Mouse (Mus musculus) heart, adult 2 months (tissue): ENCODE results near the gene Dlg4. TPM values are rescaled to one million over a fixed set of nuclear protein-coding genes. Genes with fewer than 3 reads are reported as not detected.
A peak's percentile ranks its signal among the peaks of the same experiment; 100 is the strongest.

Experiments used
- DNase-seq, 2 experiments: peaks; one replicate each; pipeline ENCODE4 v3.0.0; 2021
- H3K27ac ChIP-seq: fragments of 200-600 bp; 2 replicates; pipeline ENCODE4 v1.8.1; 2022
- H3K27me3 ChIP-seq: fragments of 200-500 bp; 2 replicates; pipeline ENCODE4 v1.6.1; 2012; ENCODE audit warnings: mild to moderate bottlenecking, low read length, inconsistent platforms, mixed read lengths; ENCODE audit not compliant: control insufficient read depth, insufficient read depth
- H3K36me3 ChIP-seq: fragments of 200-500 bp; 2 replicates; pipeline ENCODE4 v1.6.1; 2012; ENCODE audit warnings: low read length, inconsistent platforms; ENCODE audit not compliant: control insufficient read depth, insufficient read depth
- H3K4me1 ChIP-seq: fragments of 200-500 bp; 2 replicates; pipeline ENCODE4 v1.6.1; 2011; ENCODE audit warnings: low read length; ENCODE audit not compliant: control insufficient read depth, insufficient read depth
- H3K4me3 ChIP-seq: fragments of 200-600 bp; 2 replicates; pipeline ENCODE4 v1.8.1; 2022
- H3K79me2 ChIP-seq: fragments of 200-500 bp; replicated peaks from 2 replicates; pipeline ENCODE4 v1.6.1; 2012; ENCODE audit warnings: mild to moderate bottlenecking, inconsistent platforms, low read length, moderate library complexity, mixed read lengths; ENCODE audit not compliant: control insufficient read depth, insufficient read depth
- H3K9ac ChIP-seq: fragments of 200-500 bp; 2 replicates; pipeline ENCODE4 v1.6.1; 2012; ENCODE audit warnings: low read depth, mild to moderate bottlenecking, control low read depth, inconsistent platforms, low read length, mixed read lengths
- CTCF ChIP-seq: fragments of 200-600 bp; IDR thresholded peaks from 2 replicates; pipeline ENCODE4 v1.8.1; 2022; ENCODE audit warnings: antibody characterized with exemption, mild to moderate bottlenecking, moderate library complexity
- EP300 ChIP-seq: fragments of 200-500 bp; IDR thresholded peaks from 2 replicates; pipeline ENCODE4 v1.6.1; 2011; ENCODE audit warnings: low read depth, low read length, control low read depth; ENCODE audit not compliant: insufficient read depth
- POLR2A ChIP-seq: fragments of 200-500 bp; IDR thresholded peaks from 2 replicates; pipeline ENCODE4 v1.6.1; 2011; ENCODE audit warnings: mild to moderate bottlenecking, low read depth, low read length, control low read depth; ENCODE audit not compliant: insufficient read depth
- WGBS: fragments of 180-500 bp; shearing (Covaris S2); methylation state at CpG from one replicate; pipeline ENCODE4 v1.1.7; 2018; 5-methylcytosine and 5-hydroxymethylcytosine counted together
- intact Hi-C: fragments of 180-260 bp; cut with DNase I; formaldehyde crosslinking; loops from one replicate; pipeline ENCODE4 v1.15.1; 2025
- polyA plus RNA-seq: library from polyadenylated mRNA; depleted of rRNA; stranded (reverse); fragments of >200 nt; gene quantifications from 2 replicates; pipeline ENCODE4 v1.2.3, GENCODE M21; 2012
- total RNA-seq, 2 experiments: library from RNA; stranded (reverse); gene quantifications; 2 replicates each; pipeline ENCODE4 v1.2.3; 2021

Dlg4 gene
- total and polyA plus RNA-seq, 3 experiments: 5.2 to 6.9 (median 5.7) TPM

DNA sequence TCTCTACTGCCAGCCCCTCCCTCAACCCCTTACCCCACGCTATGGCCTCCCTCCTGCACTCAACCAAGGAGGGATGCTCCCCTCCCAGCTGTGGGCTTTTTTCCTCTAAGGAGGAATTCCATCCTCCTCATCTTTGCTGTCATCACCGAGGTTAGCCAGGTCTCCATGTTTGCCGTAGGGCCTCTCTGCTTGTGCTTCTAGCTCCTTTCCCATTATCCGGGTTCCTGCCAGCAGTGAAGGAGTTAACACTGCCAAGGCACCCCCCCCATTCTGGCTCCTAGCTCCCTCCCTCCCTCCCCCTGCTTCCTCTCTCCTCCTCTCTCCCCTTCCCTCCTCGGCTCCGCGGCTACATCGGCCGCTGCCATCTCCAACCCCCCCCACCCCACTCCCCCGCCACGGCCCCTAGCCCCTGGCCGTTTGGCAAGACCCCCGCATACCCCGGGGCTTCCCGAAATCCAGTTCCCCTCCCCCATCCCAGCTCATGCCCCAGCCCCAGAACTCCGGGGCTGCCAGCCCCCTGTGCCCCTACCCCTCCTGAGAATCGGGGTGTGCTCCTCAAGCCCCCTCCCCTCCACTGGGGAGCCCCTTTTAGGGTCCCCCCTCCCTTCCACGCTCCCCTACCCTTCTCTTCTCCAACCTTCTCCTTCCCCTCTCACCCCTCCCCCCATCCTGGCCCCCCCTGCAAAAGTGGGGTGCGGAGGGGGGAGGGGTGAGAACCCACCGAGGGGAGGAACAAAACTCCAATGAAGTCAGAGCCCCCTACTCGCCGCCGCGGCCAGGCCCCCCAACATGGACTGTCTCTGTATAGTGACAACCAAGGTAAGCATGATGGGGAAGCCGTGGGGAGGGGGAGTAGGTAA, 1.6 kb downstream of the Dlg4 start:
- no peak for DNase-seq
- peaks cover 6% of the 10 kb centered on the region for H3K4me1 ChIP-seq
- H3K4me3 ChIP-seq: peak overlapping the region; percentile 34; the same call in 1 of the 2 replicates
- no peaks in the 10 kb centered on the region for H3K27me3 ChIP-seq
- H3K36me3 ChIP-seq: no peaks in the 10 kb centered on the region
- peak overlapping the region; percentile 62 for H3K9ac ChIP-seq
- TF ChIP-seq EP300 (no peak), CTCF (no peak), POLR2A (no peak)
- peak overlapping the region; percentile 62 for H3K27ac ChIP-seq
- no peaks in the 10 kb centered on the region for H3K79me2 ChIP-seq
- intact Hi-C loops: no loop called here
- 3% methylated on average over 25 of the region's 25 CpGs for WGBS

GRCm38 (mm10) chr11:70019495-70020021, 2.8 kb downstream of the Dlg4 start:
- Histone ChIP-seq H3K79me2 (no peaks in the 10 kb centered on the region), H3K4me3 (no peak overlapping the region), H3K27ac (no peak overlapping the region), H3K4me1 (peaks cover 3% of the 10 kb centered on the region; the same call in 1 of the 2 replicates), H3K9ac (no peak overlapping the region), H3K36me3 (no peaks in the 10 kb centered on the region), H3K27me3 (no peaks in the 10 kb centered on the region)
- TF ChIP-seq CTCF (no peak), EP300 (no peak), POLR2A (no peak)
- intact Hi-C loops: no loop called here
- WGBS: 29% methylated on average over 2 of the region's 2 CpGs
- no peak for DNase-seq

DNA sequence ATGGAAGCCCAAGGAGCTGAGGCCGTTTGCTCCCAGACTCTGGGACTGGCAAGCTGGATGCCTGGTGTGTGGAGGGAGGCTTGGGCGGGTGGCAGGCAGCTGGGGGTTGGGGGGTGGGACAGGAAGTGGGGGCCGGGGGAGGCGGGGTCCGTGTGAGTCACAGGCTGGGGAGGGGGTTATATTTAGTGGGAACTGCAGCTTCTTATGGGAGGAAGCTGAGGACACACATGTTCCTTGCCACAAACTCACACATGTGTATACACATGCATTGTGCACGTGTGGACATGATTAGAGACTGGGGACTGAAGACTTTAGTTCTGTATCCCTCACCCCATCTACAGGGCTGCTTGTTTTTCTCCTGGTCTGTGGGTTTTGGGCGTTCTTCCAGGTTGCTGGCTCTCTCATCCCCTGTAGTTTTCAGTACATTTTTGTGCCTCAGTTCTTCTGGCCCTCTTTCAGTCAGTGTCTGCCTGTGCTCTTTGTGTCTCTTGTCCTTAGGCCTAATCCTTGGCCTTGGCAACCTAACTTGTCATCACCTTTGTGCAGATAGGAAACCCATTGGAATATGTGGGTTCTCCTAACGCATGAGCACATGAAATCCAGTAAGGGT, 3.4 kb downstream of the Dlg4 start:
- no peaks in the 10 kb centered on the region for H3K79me2 ChIP-seq
- no peak overlapping the region for H3K9ac ChIP-seq
- no peak for TF ChIP-seq CTCF
- TF ChIP-seq POLR2A: no peak
- TF ChIP-seq EP300: no peak
- H3K27ac ChIP-seq: no peak overlapping the region
- intact Hi-C loops: no loop called here
- H3K27me3 ChIP-seq: no peaks in the 10 kb centered on the region
- WGBS: 27% methylated on average over 8 of the region's 8 CpGs
- peaks cover 1% of the 10 kb centered on the region; the same call in 1 of the 2 replicates for H3K4me1 ChIP-seq
- no peak overlapping the region for H3K4me3 ChIP-seq
- H3K36me3 ChIP-seq: no peaks in the 10 kb centered on the region
- no peak for DNase-seq

DNA sequence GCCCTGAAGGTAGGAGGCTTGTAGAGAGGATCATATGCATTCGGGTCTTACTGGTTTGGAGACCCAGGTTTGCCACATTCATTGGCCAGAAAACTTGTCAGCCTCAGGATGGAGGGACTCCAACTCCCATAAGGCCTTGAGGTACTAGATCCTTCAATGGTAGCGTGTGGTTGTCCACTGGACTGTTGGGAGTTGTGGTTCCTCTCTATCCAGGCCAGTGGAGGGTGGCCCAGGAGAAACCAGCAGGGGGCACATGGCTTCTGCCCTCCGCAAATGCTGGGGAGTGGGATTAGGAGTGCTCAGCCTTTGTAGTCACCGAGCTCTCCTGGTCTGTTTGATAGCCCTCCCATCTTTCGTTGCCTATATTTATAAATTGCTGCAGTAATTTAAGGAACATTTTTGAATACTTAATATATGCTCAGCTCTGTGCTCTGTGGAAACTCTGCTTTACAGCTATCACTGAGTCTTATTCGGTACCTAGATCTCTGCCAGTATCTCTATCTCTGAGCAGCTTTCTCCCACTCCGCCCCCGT, 4.1 kb downstream of the Dlg4 start:
- Histone ChIP-seq H3K79me2 (no peaks in the 10 kb centered on the region), H3K4me3 (peak overlapping the region; percentile 47), H3K36me3 (no peaks in the 10 kb centered on the region), H3K27me3 (no peaks in the 10 kb centered on the region), H3K27ac (peak overlapping the region; percentile 4), H3K9ac (peak overlapping the region; percentile 40; the same call in 1 of the 2 replicates), H3K4me1 (peaks cover 1% of the 10 kb centered on the region; the same call in 1 of the 2 replicates)
- intact Hi-C loops: no loop called here
- peak; percentile 75 to 81 for DNase-seq
- TF ChIP-seq EP300 (no peak), CTCF (peak; percentile 85), POLR2A (no peak)
- 2% methylated on average over 8 of the region's 8 CpGs for WGBS

DNA sequence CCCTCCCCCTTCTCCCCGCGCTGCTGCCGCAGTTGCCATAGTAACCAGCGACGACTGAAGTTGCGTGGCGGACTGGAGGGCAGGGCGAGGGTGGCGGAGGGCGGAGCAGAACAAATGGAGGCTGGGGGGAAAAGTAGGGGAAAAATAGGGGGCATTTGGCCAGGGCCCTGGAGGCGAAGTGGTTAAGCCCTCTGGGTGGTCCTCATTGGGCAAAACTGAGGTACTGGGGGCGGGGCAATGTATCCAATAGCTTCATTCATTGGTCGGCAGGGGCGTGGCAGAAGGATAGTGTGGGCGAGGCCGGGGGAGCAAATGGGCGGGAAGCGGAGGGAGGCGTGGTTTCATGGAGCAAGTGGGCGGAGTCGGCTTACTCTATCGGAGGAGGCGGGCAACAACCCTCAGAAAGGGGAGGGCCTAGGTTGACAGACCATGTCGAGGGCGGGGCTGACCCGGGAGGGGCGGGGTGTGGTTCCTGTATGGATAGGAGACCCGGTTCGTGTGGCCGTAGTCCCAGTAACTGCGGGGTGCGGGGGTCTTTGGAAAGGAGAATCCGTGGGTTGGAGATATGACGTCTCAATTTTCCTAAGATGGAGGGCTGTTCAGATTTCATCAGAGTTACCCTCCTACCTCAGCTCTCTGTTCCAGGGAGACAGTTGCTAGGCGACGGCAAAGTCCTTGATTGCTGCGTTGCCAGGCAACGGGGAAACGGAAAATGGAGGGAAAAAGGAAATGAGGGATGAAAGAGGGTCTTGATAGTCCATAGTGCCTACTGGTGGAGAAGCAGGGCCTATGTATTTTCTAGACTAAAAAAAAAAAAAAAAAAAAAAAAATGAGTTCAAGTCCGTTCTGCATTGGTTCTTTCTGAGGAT, 4.8 kb downstream of the Dlg4 start:
- Histone ChIP-seq H3K27ac (peak overlapping the region; percentile 4), H3K36me3 (no peaks in the 10 kb centered on the region), H3K27me3 (no peaks in the 10 kb centered on the region), H3K9ac (peak overlapping the region; percentile 40; the same call in 1 of the 2 replicates), H3K79me2 (no peaks in the 10 kb centered on the region), H3K4me3 (peak overlapping the region; percentile 47), H3K4me1 (peaks cover 1% of the 10 kb centered on the region; the same call in 1 of the 2 replicates)
- intact Hi-C loops: no loop called here
- TF ChIP-seq CTCF: no peak
- no peak for TF ChIP-seq POLR2A
- no peak for TF ChIP-seq EP300
- 4% methylated on average over 40 of the region's 40 CpGs for WGBS
- DNase-seq: peak; percentile 92
